Mouse (Mus musculus) NIH3T3 (cell line): ENCODE results near the gene Ccdc136.
A peak's percentile ranks its signal among the peaks of the same experiment; 100 is the strongest.

Experiments used
- DNase-seq: peaks from one replicate; pipeline ENCODE4 v3.0.0-alpha.2; 2012; ENCODE audit warnings: low read depth

The Ccdc136 gene

GRCm38 (mm10) chr6:29439251-29439650 is 43.1 kb downstream of the Ccdc136 start:
- peak; percentile 75 for DNase-seq

GRCm38 (mm10) chr6:29439789-29440188 is 43.7 kb downstream of the Ccdc136 start:
- no peak for DNase-seq

- peak; percentile 79 for DNase-seq
These were observed 48.7 kb downstream of the Ccdc136 start for GRCm38 (mm10) chr6:29444773-29445172.

GRCm38 (mm10) chr6:29445354-29445753 is 49.2 kb downstream of the Ccdc136 start:
- DNase-seq, result peak; percentile 43

- DNase-seq, result peak; percentile 38
These were observed 53.7 kb downstream of the Ccdc136 start for GRCm38 (mm10) chr6:29449858-29450257.

GRCm38 (mm10) chr6:29450667-29451066 is 54.6 kb downstream of the Ccdc136 start:
- no peak for DNase-seq

GRCm38 (mm10) chr6:29461502-29461901 is 65.4 kb downstream of the Ccdc136 start:
- peak; percentile 24 for DNase-seq

GRCm38 (mm10) chr6:29463388-29463787 is 67.3 kb downstream of the Ccdc136 start:
- DNase-seq, result no peak

GRCm38 (mm10) chr6:29467583-29468354 is 71.7 kb downstream of the Ccdc136 start, which contains the start of gene Atp6v1f:
Atp6v1f (plus strand) TSS chr6:29467718.
- DNase-seq, result peak; percentile 99

- no peak for DNase-seq
These were observed 72.7 kb downstream of the Ccdc136 start for GRCm38 (mm10) chr6:29468851-29469250.

- DNase-seq, result no peak
These were observed 75.0 kb downstream of the Ccdc136 start, which contains the start of gene Atp6v1fnb for GRCm38 (mm10) chr6:29471137-29471536. Atp6v1fnb (plus strand) TSS chr6:29471437.

- no peak for DNase-seq
These were observed 78.0 kb downstream of the Ccdc136 start for GRCm38 (mm10) chr6:29473941-29474691.

- no peak for DNase-seq
These were observed 78.6 kb downstream of the Ccdc136 start for GRCm38 (mm10) chr6:29474736-29475135.
